Mouse (Mus musculus): ENCODE measurements around the gene Prkn.

GRCm38 (mm10) chr17:11981666-11982065 lies 1141.5 kb downstream of the Prkn start:
- no peak for TF ChIP-seq CTCF (IDR thresholded peaks at IDR 0.05; ENCODE audit: low read depth)
- no peak for TF ChIP-seq EP300 (optimal IDR thresholded peaks at IDR 0.05)
